Mouse (Mus musculus) neural tube, embryonic 14.5 days (tissue): ENCODE data around the gene Kctd8. TPM values are rescaled to one million over a fixed set of nuclear protein-coding genes. Genes with fewer than 3 reads are reported as not detected.

ENCODE experiments used
- ATAC-seq: fragments of 200-750 bp; cut with Nextera tagmentation; 2 replicates; pipeline ENCODE4 v1.8.0; 2017; ENCODE audit warnings: low read depth, mild to moderate bottlenecking, moderate TSS enrichment, moderate library complexity
- H3K27ac ChIP-seq: fragments of 300-500 bp; sonication (generic); 2 replicates; pipeline ENCODE4 v1.5.1; 2014; ENCODE audit warnings: low read depth, mild to moderate bottlenecking, control low read depth, low read length, moderate library complexity, mixed read lengths
- H3K27me3 ChIP-seq: fragments of 300-500 bp; sonication (generic); 2 replicates; pipeline ENCODE4 v1.6.1; 2014; ENCODE audit warnings: low read length; ENCODE audit not compliant: control insufficient read depth, insufficient read depth
- H3K36me3 ChIP-seq: fragments of 300-500 bp; sonication (generic); 2 replicates; pipeline ENCODE4 v1.6.1; 2014; ENCODE audit warnings: low read length, mixed read lengths; ENCODE audit not compliant: control insufficient read depth, insufficient read depth
- H3K4me1 ChIP-seq: fragments of 300-500 bp; sonication (generic); 2 replicates; pipeline ENCODE4 v1.6.1; 2014; ENCODE audit warnings: low read length; ENCODE audit not compliant: control insufficient read depth, insufficient read depth
- H3K4me2 ChIP-seq: fragments of 300-500 bp; sonication (generic); 2 replicates; pipeline ENCODE4 v1.6.1; 2014; ENCODE audit warnings: mild to moderate bottlenecking, low read depth, low read length, control low read depth
- H3K4me3 ChIP-seq: fragments of 300-500 bp; sonication (generic); 2 replicates; pipeline ENCODE4 v1.5.1; 2014; ENCODE audit warnings: low read depth, low read length, control low read depth, mixed read lengths
- H3K9ac ChIP-seq: fragments of 300-500 bp; sonication (generic); replicated peaks from 2 replicates; pipeline ENCODE4 v1.6.1; 2014; ENCODE audit warnings: low read depth, mild to moderate bottlenecking, control low read depth, low read length, mixed read lengths
- H3K9me3 ChIP-seq: fragments of 300-500 bp; sonication (generic); 2 replicates; pipeline ENCODE4 v1.6.1; 2016; ENCODE audit warnings: low read length; ENCODE audit not compliant: control insufficient read depth
- WGBS: fragments of 180-500 bp; shearing (Covaris S2); extraction: QIAGEN DNeasy Blood & Tissue Kit; methylation state at CpG from one replicate; pipeline ENCODE4 v1.1.7; 2014; 5-methylcytosine and 5-hydroxymethylcytosine counted together
- polyA plus RNA-seq: library from polyadenylated mRNA; unstranded; fragments of >200 nt; fragmentation: Nextera tagmentation; extraction: Ambion mirVana; gene quantifications from 2 replicates; pipeline ENCODE4 v1.2.1, GENCODE M21; 2014

Kctd8 gene
- polyA plus RNA-seq, 1 experiment from 2014 or later, result 35.8 TPM

DNA sequence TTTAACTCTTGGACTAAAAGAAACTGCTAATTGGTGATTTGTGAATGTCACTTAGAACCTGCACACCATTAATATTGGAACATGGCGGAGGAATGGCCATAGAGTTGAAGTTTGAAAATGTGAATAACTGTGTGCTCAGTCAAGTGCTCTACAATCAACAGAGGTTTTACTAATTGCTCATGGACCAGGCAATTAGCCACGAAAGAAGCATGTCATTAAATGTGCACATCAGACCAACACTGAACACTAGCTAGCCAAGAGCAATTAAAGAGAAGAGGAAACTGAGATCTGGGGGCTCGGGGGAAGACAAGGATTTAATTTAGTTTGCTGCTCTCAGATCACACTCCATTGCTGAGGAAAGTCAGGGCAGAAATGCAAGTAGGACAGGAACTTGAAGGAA, 126.3 kb downstream of the Kctd8 start:
- 55% methylated on average over 3 of the region's 3 CpGs for whole genome bisulfite sequencing
- H3K4me1 ChIP-seq, result no peaks in the 10 kb centered on the region
- no peak for ATAC-seq

GRCm38 (mm10) chr5:69209401-69209800, 132.1 kb downstream of the Kctd8 start:
- Histone ChIP-seq H3K27ac (no peak overlapping the region), H3K4me1 (no peaks in the 10 kb centered on the region), H3K4me2 (no peak overlapping the region), H3K9ac (no peak overlapping the region), H3K27me3 (no peaks in the 10 kb centered on the region), H3K4me3 (no peak overlapping the region), H3K36me3 (no peaks in the 10 kb centered on the region), H3K9me3 (no peaks in the 10 kb centered on the region)
- ATAC-seq, result no peak

More for the DNA sequence above, 126.3 kb downstream of the Kctd8 start:
- Histone ChIP-seq H3K27me3 (no peaks in the 10 kb centered on the region), H3K27ac (no peak overlapping the region), H3K4me3 (no peak overlapping the region), H3K9ac (no peak overlapping the region), H3K4me2 (no peak overlapping the region), H3K36me3 (no peaks in the 10 kb centered on the region), H3K9me3 (no peaks in the 10 kb centered on the region)

GRCm38 (mm10) chr5:69207713-69208112, 133.8 kb downstream of the Kctd8 start:
- WGBS, result 79% methylated on average over 2 of the region's 2 CpGs
- H3K4me3 ChIP-seq, result no peak overlapping the region
- no peak for ATAC-seq

DNA sequence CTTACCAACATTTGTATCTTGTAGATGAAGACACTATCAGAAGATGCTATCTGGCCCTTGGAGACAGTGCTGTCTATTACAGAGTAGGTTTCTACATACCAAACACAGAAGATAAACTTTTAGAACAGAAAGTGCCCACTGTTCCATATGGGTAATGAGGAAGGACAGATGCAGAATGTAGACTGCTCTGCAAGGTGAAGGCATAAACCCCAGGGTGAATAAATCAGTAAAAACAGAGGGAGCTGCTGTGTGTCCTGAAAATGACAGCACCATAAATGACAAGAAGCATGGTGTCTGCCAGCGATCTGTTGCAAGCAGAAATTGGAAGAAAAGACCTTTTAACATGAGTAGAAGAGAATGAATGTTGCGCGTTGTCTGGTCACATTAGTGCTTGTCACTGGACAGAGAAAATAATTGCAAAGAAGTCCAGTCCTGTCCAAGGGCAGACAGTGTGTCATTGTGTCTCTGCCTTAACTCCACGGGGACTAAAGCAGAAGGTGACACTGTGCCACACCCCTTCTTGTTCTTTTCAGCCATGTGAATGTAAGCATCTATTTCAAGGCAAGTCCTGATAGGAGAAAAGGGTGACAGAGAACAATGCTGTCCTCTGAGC, 181.5 kb downstream of the Kctd8 start:
- WGBS, result 63% methylated on average over 4 of the region's 4 CpGs
- no peaks in the 10 kb centered on the region for H3K4me1 ChIP-seq
- no peak overlapping the region for H3K27ac ChIP-seq
- H3K9me3 ChIP-seq, result no peaks in the 10 kb centered on the region
- no peak for ATAC-seq
- no peak overlapping the region for H3K9ac ChIP-seq
- no peaks in the 10 kb centered on the region for H3K27me3 ChIP-seq
- H3K36me3 ChIP-seq, result no peaks in the 10 kb centered on the region
- no peak overlapping the region for H3K4me3 ChIP-seq
- H3K4me2 ChIP-seq, result no peak overlapping the region

More at GRCm38 (mm10) chr5:69207713-69208112, 133.8 kb downstream of the Kctd8 start:
- H3K4me2 ChIP-seq, result no peak overlapping the region
- H3K9ac ChIP-seq, result no peak overlapping the region
- H3K27ac ChIP-seq, result no peak overlapping the region
- H3K4me1 ChIP-seq, result no peaks in the 10 kb centered on the region
- no peaks in the 10 kb centered on the region for H3K36me3 ChIP-seq
- H3K9me3 ChIP-seq, result no peaks in the 10 kb centered on the region
- no peaks in the 10 kb centered on the region for H3K27me3 ChIP-seq

DNA sequence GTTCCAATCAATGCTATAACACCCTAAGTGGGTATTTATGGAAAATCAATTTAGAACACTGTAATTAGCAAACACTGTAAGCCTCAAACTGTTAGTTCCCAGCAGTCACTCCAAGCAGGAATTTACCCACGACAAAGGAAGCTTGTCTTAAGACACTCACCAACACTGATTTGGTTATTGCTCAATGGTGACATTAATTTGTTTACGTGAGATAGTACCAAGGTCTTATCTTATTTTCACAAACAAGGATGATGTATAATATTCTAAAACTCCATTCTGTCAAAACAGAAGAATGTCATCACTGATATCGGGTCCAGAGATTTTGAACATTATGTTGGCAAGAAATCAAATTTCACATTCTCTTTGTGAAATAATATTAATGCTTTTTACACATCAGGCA, 185.0 kb downstream of the Kctd8 start:
- Histone ChIP-seq H3K36me3 (no peaks in the 10 kb centered on the region), H3K4me3 (no peak overlapping the region), H3K27me3 (no peaks in the 10 kb centered on the region), H3K9ac (no peak overlapping the region), H3K9me3 (no peaks in the 10 kb centered on the region), H3K27ac (no peak overlapping the region), H3K4me2 (no peak overlapping the region), H3K4me1 (no peaks in the 10 kb centered on the region)
- WGBS, result 80% methylated on average over 3 of the region's 3 CpGs
- ATAC-seq, result no peak

- H3K27me3 ChIP-seq, result no peaks in the 10 kb centered on the region
- H3K9me3 ChIP-seq, result no peaks in the 10 kb centered on the region
- H3K27ac ChIP-seq, result no peak overlapping the region
- no peak overlapping the region for H3K4me3 ChIP-seq
- no peaks in the 10 kb centered on the region for H3K36me3 ChIP-seq
- H3K4me2 ChIP-seq, result no peak overlapping the region
- H3K4me1 ChIP-seq, result no peaks in the 10 kb centered on the region
- H3K9ac ChIP-seq, result no peak overlapping the region
- WGBS, result 91% methylated on average over 2 of the region's 2 CpGs
- no peak for ATAC-seq
Measured at GRCm38 (mm10) chr5:69145827-69146226, 195.7 kb downstream of the Kctd8 start.

DNA sequence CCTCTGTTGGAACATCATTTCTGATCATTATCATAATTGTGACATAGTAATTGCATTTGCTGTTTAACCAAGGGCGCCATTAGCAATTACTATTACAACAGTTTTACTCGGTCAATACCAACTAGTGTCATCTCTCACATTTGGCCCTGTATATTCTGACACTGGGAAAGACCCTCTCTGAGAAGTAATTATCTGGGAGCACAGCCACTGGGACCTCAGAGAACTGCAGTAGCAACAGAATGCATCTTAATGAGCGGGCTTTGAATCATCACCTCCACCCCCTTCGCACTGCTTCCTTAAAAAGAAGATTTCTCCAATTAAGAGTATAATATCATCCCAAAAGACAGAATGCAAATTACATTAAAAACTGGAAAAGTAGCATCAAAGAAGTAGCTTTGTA, 200.4 kb downstream of the Kctd8 start:
- Histone ChIP-seq H3K9me3 (no peaks in the 10 kb centered on the region), H3K4me1 (no peaks in the 10 kb centered on the region), H3K4me2 (no peak overlapping the region), H3K9ac (no peak overlapping the region), H3K27me3 (no peaks in the 10 kb centered on the region), H3K27ac (no peak overlapping the region), H3K4me3 (no peak overlapping the region), H3K36me3 (no peaks in the 10 kb centered on the region)
- 63% methylated on average over 4 of the region's 4 CpGs for WGBS
- no peak for ATAC-seq

DNA sequence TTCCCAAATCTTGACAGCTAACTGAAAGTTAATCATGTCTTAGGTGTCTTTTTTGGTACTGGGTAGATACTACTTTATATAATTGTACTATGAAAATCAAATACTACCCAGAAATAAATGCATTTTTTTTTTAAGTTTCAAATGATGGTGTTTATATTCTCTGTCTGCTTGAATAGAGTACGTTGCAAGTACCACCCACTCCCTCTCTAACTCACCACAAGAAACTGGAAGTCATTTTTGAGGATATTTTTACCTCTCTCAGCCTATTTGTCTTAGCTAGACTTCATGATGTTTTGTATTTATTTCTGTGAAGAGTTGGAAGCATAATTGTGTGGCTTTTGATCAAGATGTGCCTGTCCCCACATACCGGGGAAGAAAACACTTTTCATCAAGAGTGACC, 232.8 kb downstream of the Kctd8 start:
- H3K4me3 ChIP-seq, result no peak overlapping the region
- no peaks in the 10 kb centered on the region for H3K27me3 ChIP-seq
- 77% methylated on average over 2 of the region's 2 CpGs for WGBS

DNA sequence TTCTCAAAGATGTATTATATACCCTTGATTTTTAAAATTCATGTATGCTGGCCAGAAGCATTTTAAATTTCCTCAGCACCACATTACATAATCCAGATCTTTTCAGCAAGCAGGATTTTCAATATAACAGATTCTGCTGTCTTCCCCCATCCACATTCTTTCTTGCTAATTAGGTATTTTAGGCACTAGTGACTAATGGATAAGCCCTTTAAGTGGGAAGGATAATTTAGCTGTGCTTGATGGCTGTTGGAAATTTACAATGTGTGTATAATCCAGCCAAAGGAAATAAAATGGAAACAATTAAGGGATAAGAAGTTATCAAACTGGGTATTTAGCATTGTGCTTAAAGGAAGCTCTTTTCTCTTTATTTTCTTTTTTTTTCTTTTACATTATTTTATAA, 252.6 kb downstream of the Kctd8 start:
- Histone ChIP-seq H3K4me1 (no peaks in the 10 kb centered on the region), H3K27me3 (no peaks in the 10 kb centered on the region), H3K9ac (no peak overlapping the region), H3K9me3 (no peaks in the 10 kb centered on the region), H3K27ac (no peak overlapping the region), H3K4me2 (no peak overlapping the region), H3K36me3 (no peaks in the 10 kb centered on the region), H3K4me3 (no peak overlapping the region)
- ATAC-seq, result no peak

More for the DNA sequence above, 232.8 kb downstream of the Kctd8 start:
- ATAC-seq, result no peak
- Histone ChIP-seq H3K36me3 (no peaks in the 10 kb centered on the region), H3K9me3 (no peaks in the 10 kb centered on the region), H3K4me1 (no peaks in the 10 kb centered on the region), H3K27ac (no peak overlapping the region), H3K4me2 (no peak overlapping the region), H3K9ac (no peak overlapping the region)
